ENCODE assay signal across 23 mouse cellular contexts in the genomic region with DNA sequence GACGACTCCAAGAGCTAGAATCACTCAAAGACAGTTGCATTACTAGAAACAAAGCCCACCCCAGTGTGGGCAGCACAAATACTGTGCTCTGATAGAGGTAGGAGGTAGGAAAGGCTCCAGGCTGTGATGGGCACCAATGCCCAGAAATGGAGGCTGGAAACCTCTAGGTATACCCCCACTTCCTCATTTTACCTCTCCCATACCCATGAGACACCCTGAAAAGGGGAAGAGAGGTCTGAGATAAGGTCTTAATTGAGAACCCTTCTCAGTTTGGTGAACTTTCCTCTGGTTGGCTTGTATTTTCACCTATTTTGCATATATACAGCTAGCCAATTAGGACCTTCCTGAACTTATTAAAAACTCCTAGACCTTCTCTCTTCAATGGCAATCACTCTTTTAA. TPM values are rescaled to one million over a fixed set of nuclear protein-coding genes. Genes with fewer than 3 reads are reported as not detected.
DNase-seq lines count a peak whose midpoint lies in the region; ATAC-seq and TF ChIP-seq lines count a peak whose summit lies in the region.
"Had no signal": no experiment of that assay in that cellular context is flagged by ENCODE, and none has a peak within 500 bp of the region (broad histone marks: within the 10 kb centered on the region; RNA-seq: fewer than 3 reads in every experiment).

No protein-coding gene starts in this region.

- H3K9me3 ChIP-seq in MEL (replicated peaks; ENCODE audit: insufficient read depth, low read length), result no peaks in the 10 kb centered on the region
- H3K9me3 ChIP-seq: embryonic facial prominence, embryonic 13.5 days; forebrain, embryonic 13.5 days; heart, embryonic 10.5 days; hindbrain, embryonic 10.5 days; intestine, embryonic 15.5 days had no signal

- H3K27me3 ChIP-seq in MEL (ENCODE audit: control insufficient read depth in 1 of 2, insufficient read depth in 2 of 2, low read length in 2 of 2), result no peaks in the 10 kb centered on the region
- no peaks in the 10 kb centered on the region for H3K27me3 ChIP-seq in splenic B cell, adult 2 months (ENCODE audit: control insufficient read depth, insufficient read depth, low read length, poor library complexity, severe bottlenecking)

- no peaks in the 10 kb centered on the region for H3K79me2 ChIP-seq in MEL (ENCODE audit: control insufficient read depth, insufficient read depth, low read length, poor library complexity)

- H3K36me3 ChIP-seq in MEL (ENCODE audit: control insufficient read depth in 1 of 2, insufficient read depth in 2 of 2, low read length in 2 of 2), result no peaks in the 10 kb centered on the region
- no peaks in the 10 kb centered on the region for H3K36me3 ChIP-seq in splenic B cell, adult 2 months (ENCODE audit: control insufficient read depth, insufficient read depth, low read length, poor library complexity, severe bottlenecking)
- H3K36me3 ChIP-seq: embryonic facial prominence, embryonic 13.5 days; heart, embryonic 10.5 days; hindbrain, embryonic 10.5 days; intestine, embryonic 15.5 days had no signal

- peak; percentile 19 for DNase-seq in testis, postnatal 10 days (ENCODE audit: low spot score)
- no peak for DNase-seq in testis, postnatal 14 days (ENCODE audit: low spot score)
- DNase-seq in MEL (ENCODE audit: low read depth, low spot score), result peak; percentile 63
- DNase-seq in splenic B cell, adult 2 months (ENCODE audit: low read depth, low spot score), result peak; percentile 28
- DNase-seq in right cerebral cortex, postnatal 36 days (ENCODE audit: low spot score in 2 of 2), result no peak
- DNase-seq in kidney, postnatal 4 days, result no peak
- no peak for DNase-seq in heart, adult 9 months (ENCODE audit: low spot score in 2 of 2)
- DNase-seq: adrenal gland, adult 8-10 months; adrenal gland, postnatal 36 days; cerebellum, adult 11 months; cerebellum, adult 8-10 months; cerebellum, postnatal 14 days; forebrain, postnatal 0 days; gastrocnemius, postnatal 14 days; heart, postnatal 10 days had no signal

- TF ChIP-seq CTCF in MEL (IDR thresholded peaks at IDR 0.05 in 2 of 3, conservative IDR thresholded peaks at IDR 0.05 in 1 of 3; ENCODE audit: control insufficient read depth in 1 of 3, insufficient read depth in 1 of 3, low read depth in 2 of 3, low read length in 3 of 3, poor library complexity in 1 of 3, severe bottlenecking in 1 of 3), result no peak

- no peak overlapping the region for H3K4me3 ChIP-seq in MEL (ENCODE audit: control insufficient read depth in 1 of 2, insufficient read depth in 1 of 2, low read depth in 2 of 2, low read length in 2 of 2)
- H3K4me3 ChIP-seq: embryonic facial prominence, embryonic 13.5 days; forebrain, embryonic 13.5 days; heart, embryonic 10.5 days; hindbrain, embryonic 10.5 days; intestine, embryonic 15.5 days had no signal

- no peak for TF ChIP-seq RAD21 in MEL (IDR thresholded peaks at IDR 0.05; ENCODE audit: low read depth, low read length)

- H3K27ac ChIP-seq in MEL (ENCODE audit: control insufficient read depth, low read depth, low read length), result no peak overlapping the region
- H3K27ac ChIP-seq: embryonic facial prominence, embryonic 13.5 days; forebrain, embryonic 13.5 days; heart, embryonic 10.5 days; hindbrain, embryonic 10.5 days; hindbrain, embryonic 14.5 days; intestine, embryonic 15.5 days had no signal

- peak in 1 of 2 experiments; percentile 45; a peak in 1 of 4 replicates for TF ChIP-seq EP300 in MEL (IDR thresholded peaks at IDR 0.05; ENCODE audit: low read depth in 1 of 2, low read length in 2 of 2)

- H3K9ac ChIP-seq in MEL (ENCODE audit: control insufficient read depth, low read depth, low read length, poor library complexity, severe bottlenecking), result no peak overlapping the region
- H3K9ac ChIP-seq: embryonic facial prominence, embryonic 13.5 days; forebrain, embryonic 13.5 days; forebrain, postnatal 0 days; hindbrain, embryonic 14.5 days; intestine, embryonic 15.5 days had no signal

- ATAC-seq in hematopoietic stem cell, adult 5-6 weeks (replicated peaks in 1 of 2; ENCODE audit: insufficient read depth in 1 of 2, low FRiP score in 2 of 2, low TSS enrichment in 1 of 2, low read depth in 1 of 2, poor library complexity in 2 of 2, severe bottlenecking in 2 of 2), result peak; percentile 73 to 81
- ATAC-seq: forebrain, embryonic 13.5 days; forebrain, postnatal 0 days; intestine, embryonic 15.5 days had no signal

- no peak for TF ChIP-seq POLR2A in MEL (IDR thresholded peaks at IDR 0.05; ENCODE audit: control insufficient read depth in 1 of 2, insufficient read depth in 1 of 2, low read depth in 1 of 2, low read length in 2 of 2, poor library complexity in 1 of 2)

- H3K4me1 ChIP-seq in MEL (ENCODE audit: control insufficient read depth in 1 of 2, insufficient read depth in 2 of 2, low read length in 2 of 2), result no peaks in the 10 kb centered on the region

TF ChIP-seq in MEL, 35 proteins besides CTCF, POLR2A, EP300 and RAD21:
- TF ChIP-seq GATA1 (IDR thresholded peaks at IDR 0.05; ENCODE audit: low read depth, low read length) (peak; percentile 48; the same call in 1 of the 2 replicates), HCFC1 (IDR thresholded peaks at IDR 0.05; ENCODE audit: low read depth, low read length) (no peak), CHD1 (IDR thresholded peaks at IDR 0.05; ENCODE audit: low read depth, low read length) (no peak)

RNA-seq across cellular contexts. Expression of gene Tmem150c, which starts 2.4 kb away (rescaled TPM):
- 0.04 TPM in 1 of 2 replicates, not detected in the other for total RNA-seq in MEL (2012; rRNA removed)
- polyA plus RNA-seq in MEL (2012; ENCODE audit: insufficient read depth in 1 of 2, insufficient read length in 2 of 2, low read depth in 1 of 2, low replicate concordance in 2 of 2, missing spikeins in 1 of 2), result under 1 TPM in 1 of 2 experiments, not detected in 1; 0.06 TPM
- not detected in 2 replicates for total RNA-seq in hematopoietic stem cell, adult 5-6 weeks (2017)
- polyA plus RNA-seq: C2C12 had no signal

Comparison
In these comparisons a context has a peak if more than half of its experiments do, and no peak if none do; other contexts are left out.
1. DNase-seq: peak in testis, postnatal 10 days (single experiment), MEL (single experiment) and splenic B cell, adult 2 months (single experiment); none in testis, postnatal 14 days (single experiment), right cerebral cortex, postnatal 36 days (0 of 2), kidney, postnatal 4 days (0 of 2) and heart, adult 9 months (0 of 2).